In genomic region chr3:92894489-92894888, GRCm38 (mm10) we compare ENCODE assay signal across 28 mouse cellular contexts. TPM values are rescaled to one million over a fixed set of nuclear protein-coding genes. Genes with fewer than 3 reads are reported as not detected.
DNase-seq lines count a peak whose midpoint lies in the region; ATAC-seq and TF ChIP-seq lines count a peak whose summit lies in the region.
"Had no signal": no experiment of that assay in that cellular context is flagged by ENCODE, and none has a peak within 500 bp of the region (broad histone marks: within the 10 kb centered on the region; RNA-seq: fewer than 3 reads in every experiment).

No protein-coding gene starts in this region.

- H3K27ac ChIP-seq in embryonic facial prominence, embryonic 13.5 days = no peak overlapping the region
- no peak overlapping the region for H3K27ac ChIP-seq in embryonic facial prominence, embryonic 10.5 days (replicated peaks)
- no peak overlapping the region for H3K27ac ChIP-seq in embryonic facial prominence, embryonic 14.5 days (replicated peaks; ENCODE audit: low read depth, low read length)
- peak overlapping the region; percentile 82 for H3K27ac ChIP-seq in stomach, postnatal 0 days (replicated peaks)
- H3K27ac ChIP-seq in liver, embryonic 11.5 days (ENCODE audit: low read depth, low read length) = no peak overlapping the region
- H3K27ac ChIP-seq: heart, adult 2 months; heart, embryonic 10.5 days; heart, embryonic 13.5 days; hindbrain, embryonic 14.5 days; hindbrain, postnatal 0 days had no signal

- no peak for DNase-seq in embryonic facial prominence, embryonic 10.5 days (ENCODE audit: low spot score)
- DNase-seq in embryonic facial prominence, embryonic 14.5 days (ENCODE audit: low spot score) = peak; percentile 3
- peak; percentile 37 for DNase-seq in gonadal fat pad, adult 2 months (ENCODE audit: low read depth)
- DNase-seq in stomach, postnatal 0 days (ENCODE audit: low spot score) = no peak
- no peak for DNase-seq in spleen, adult 12 weeks (ENCODE audit: low spot score)
- DNase-seq in liver, embryonic 11.5 days (ENCODE audit: low spot score) = no peak
- DNase-seq: adrenal gland, adult 8-10 months; adrenal gland, postnatal 25 days; cerebellum, adult 11-12 months; cerebellum, adult 8-10 months; cerebellum, postnatal 36 days; embryo, embryonic 11 days; forebrain, postnatal 0 days; gastrocnemius, postnatal 25 days; heart, adult 2 months had no signal

- no peaks in the 10 kb centered on the region for H3K36me3 ChIP-seq in embryonic facial prominence, embryonic 13.5 days
- no peaks in the 10 kb centered on the region for H3K36me3 ChIP-seq in embryonic facial prominence, embryonic 10.5 days (replicated peaks)
- no peaks in the 10 kb centered on the region for H3K36me3 ChIP-seq in embryonic facial prominence, embryonic 14.5 days (ENCODE audit: control insufficient read depth, insufficient read depth, low read length)
- no peaks in the 10 kb centered on the region for H3K36me3 ChIP-seq in stomach, postnatal 0 days (ENCODE audit: control insufficient read depth, insufficient read depth, low read length)
- no peaks in the 10 kb centered on the region for H3K36me3 ChIP-seq in liver, embryonic 11.5 days (ENCODE audit: control insufficient read depth, insufficient read depth, low read length)
- H3K36me3 ChIP-seq: heart, embryonic 10.5 days; heart, embryonic 13.5 days had no signal

- no peaks in the 10 kb centered on the region for H3K27me3 ChIP-seq in embryonic facial prominence, embryonic 13.5 days
- no peaks in the 10 kb centered on the region for H3K27me3 ChIP-seq in embryonic facial prominence, embryonic 10.5 days (replicated peaks; ENCODE audit: low read depth, poor library complexity, severe bottlenecking)
- no peaks in the 10 kb centered on the region for H3K27me3 ChIP-seq in embryonic facial prominence, embryonic 14.5 days (replicated peaks; ENCODE audit: control insufficient read depth, insufficient read depth, low read length)
- H3K27me3 ChIP-seq in stomach, postnatal 0 days (ENCODE audit: control insufficient read depth, insufficient read depth, low read length) = no peaks in the 10 kb centered on the region
- no peaks in the 10 kb centered on the region for H3K27me3 ChIP-seq in liver, embryonic 11.5 days (replicated peaks; ENCODE audit: control insufficient read depth, insufficient read depth, low read length)
- H3K27me3 ChIP-seq: heart, embryonic 13.5 days had no signal

- no peaks in the 10 kb centered on the region for H3K9me3 ChIP-seq in embryonic facial prominence, embryonic 13.5 days
- no peaks in the 10 kb centered on the region for H3K9me3 ChIP-seq in embryonic facial prominence, embryonic 10.5 days
- no peaks in the 10 kb centered on the region for H3K9me3 ChIP-seq in embryonic facial prominence, embryonic 14.5 days (ENCODE audit: control insufficient read depth, low read length)
- no peaks in the 10 kb centered on the region for H3K9me3 ChIP-seq in stomach, postnatal 0 days (ENCODE audit: control insufficient read depth, low read length)
- no peaks in the 10 kb centered on the region for H3K9me3 ChIP-seq in liver, embryonic 11.5 days (ENCODE audit: control insufficient read depth, low read length)
- H3K9me3 ChIP-seq: heart, embryonic 10.5 days; heart, embryonic 13.5 days had no signal

- TF ChIP-seq EP300 in stomach, postnatal 0 days (optimal IDR thresholded peaks at IDR 0.05) = no peak

- H3K9ac ChIP-seq in embryonic facial prominence, embryonic 13.5 days = no peak overlapping the region
- H3K9ac ChIP-seq in embryonic facial prominence, embryonic 14.5 days (ENCODE audit: low read depth, low read length) = no peak overlapping the region
- no peak overlapping the region for H3K9ac ChIP-seq in stomach, postnatal 0 days (ENCODE audit: low read length)
- no peak overlapping the region for H3K9ac ChIP-seq in liver, embryonic 11.5 days (ENCODE audit: low read depth, low read length)
- H3K9ac ChIP-seq: forebrain, postnatal 0 days; heart, embryonic 13.5 days; hindbrain, embryonic 14.5 days had no signal

- H3K4me2 ChIP-seq in embryonic facial prominence, embryonic 13.5 days = no peak overlapping the region
- no peak overlapping the region for H3K4me2 ChIP-seq in embryonic facial prominence, embryonic 14.5 days (ENCODE audit: low read depth, low read length)
- no peak overlapping the region for H3K4me2 ChIP-seq in stomach, postnatal 0 days (replicated peaks; ENCODE audit: low read depth)
- H3K4me2 ChIP-seq in liver, embryonic 11.5 days = no peak overlapping the region
- H3K4me2 ChIP-seq: heart, embryonic 13.5 days; hindbrain, embryonic 14.5 days had no signal

- H3K4me3 ChIP-seq in embryonic facial prominence, embryonic 13.5 days = no peak overlapping the region
- no peak overlapping the region for H3K4me3 ChIP-seq in embryonic facial prominence, embryonic 10.5 days
- no peak overlapping the region for H3K4me3 ChIP-seq in embryonic facial prominence, embryonic 14.5 days (ENCODE audit: low read depth, low read length)
- no peak overlapping the region for H3K4me3 ChIP-seq in stomach, postnatal 0 days (ENCODE audit: low read depth, low read length)
- no peak overlapping the region for H3K4me3 ChIP-seq in liver, embryonic 11.5 days (ENCODE audit: low read depth, low read length)
- H3K4me3 ChIP-seq: heart, adult 2 months; heart, embryonic 10.5 days; heart, embryonic 13.5 days had no signal

- TF ChIP-seq CTCF in stomach, postnatal 0 days (IDR thresholded peaks at IDR 0.05; ENCODE audit: low read depth) = no peak

- WGBS in embryonic facial prominence, embryonic 13.5 days = 62% methylated on average over 1 of the region's 1 CpGs
- WGBS in embryonic facial prominence, embryonic 10.5 days = 71% methylated on average over 1 of the region's 1 CpGs
- whole genome bisulfite sequencing in embryonic facial prominence, embryonic 14.5 days = 40% methylated on average over 1 of the region's 1 CpGs
- 48% methylated on average over 1 of the region's 1 CpGs for WGBS in stomach, postnatal 0 days
- WGBS in liver, embryonic 11.5 days = 39% methylated on average over 1 of the region's 1 CpGs

- H3K4me1 ChIP-seq in embryonic facial prominence, embryonic 13.5 days = no peaks in the 10 kb centered on the region
- H3K4me1 ChIP-seq in embryonic facial prominence, embryonic 10.5 days = no peaks in the 10 kb centered on the region
- H3K4me1 ChIP-seq in embryonic facial prominence, embryonic 14.5 days (ENCODE audit: control insufficient read depth, insufficient read depth, low read length) = no peaks in the 10 kb centered on the region
- H3K4me1 ChIP-seq in stomach, postnatal 0 days (replicated peaks; ENCODE audit: control insufficient read depth, insufficient read depth) = no peaks in the 10 kb centered on the region
- no peaks in the 10 kb centered on the region for H3K4me1 ChIP-seq in liver, embryonic 11.5 days (replicated peaks; ENCODE audit: control insufficient read depth, insufficient read depth, low read length)
- H3K4me1 ChIP-seq: heart, embryonic 10.5 days; heart, embryonic 13.5 days had no signal

- 0 out of 2 replicates have a peak, but pooled peaks have one; percentile 15 for ATAC-seq in embryonic facial prominence, embryonic 13.5 days (ENCODE audit: insufficient number of reproducible peaks, insufficient read depth, low FRiP score, low TSS enrichment, low read depth)
- ATAC-seq in embryonic facial prominence, embryonic 14.5 days (ENCODE audit: low read depth) = no peak
- ATAC-seq in stomach, postnatal 0 days (ENCODE audit: low FRiP score, low TSS enrichment) = no peak; the same call in 1 of the 2 replicates
- ATAC-seq in liver, embryonic 11.5 days (replicated peaks; ENCODE audit: low FRiP score) = no peak
- ATAC-seq: activated CD4-positive, CD25-positive, alpha-beta regulatory T cell, adult 4 months; forebrain, embryonic 14.5 days; forebrain, postnatal 0 days; hindbrain, postnatal 0 days; inflammation-experienced regulatory T-cells, adult 6 months had no signal

RNA-seq across cellular contexts. Expression of gene 2310050C09Rik, which starts 24.5 kb away (rescaled TPM):
- polyA plus RNA-seq in embryonic facial prominence, embryonic 13.5 days (2015; fragmentation: Nextera tagmentation; extraction: Ambion mirVana) = not detected in 2 replicates
- polyA plus RNA-seq in embryonic facial prominence, embryonic 10.5 days (2016; fragmentation: Nextera tagmentation; extraction: Ambion mirVana) = not detected in 2 replicates
- polyA plus RNA-seq in embryonic facial prominence, embryonic 14.5 days (2014; fragmentation: Nextera tagmentation; extraction: Ambion mirVana) = not detected in 2 replicates
- polyA plus RNA-seq in gonadal fat pad, adult 2 months (2012; rRNA removed) = not detected in 2 replicates
- 30.7 and 33.6 TPM in 2 replicates for polyA plus RNA-seq in stomach, postnatal 0 days (2015; fragmentation: Nextera tagmentation; extraction: Ambion mirVana)
- not detected in 2 replicates for polyA plus RNA-seq in liver, embryonic 11.5 days (2014; fragmentation: Nextera tagmentation; extraction: Ambion mirVana)
- polyA plus RNA-seq: activated CD4-positive, CD25-positive, alpha-beta regulatory T cell, adult 4 months; brain, embryonic 14.5 days; cortical plate, adult 2 months; embryonic facial prominence, embryonic 11.5 days; forebrain, embryonic 11.5 days; forebrain, embryonic 14.5 days; forebrain, postnatal 0 days; heart, adult 2 months; heart, embryonic 10.5 days; heart, embryonic 13.5 days; heart, embryonic 16.5 days; hindbrain, embryonic 14.5 days; hindbrain, postnatal 0 days; inflammation-experienced regulatory T-cells, adult 6 months had no signal

RNA-seq across cellular contexts. Expression of gene Lce3a, which starts 31.5 kb away (rescaled TPM):
- 0.42 TPM in 1 of 2 replicates, not detected in the other for polyA plus RNA-seq in embryonic facial prominence, embryonic 13.5 days (2015; fragmentation: Nextera tagmentation; extraction: Ambion mirVana)
- not detected in 2 replicates for polyA plus RNA-seq in embryonic facial prominence, embryonic 10.5 days (2016; fragmentation: Nextera tagmentation; extraction: Ambion mirVana)
- 3.3 and 6.1 TPM in 2 replicates for polyA plus RNA-seq in embryonic facial prominence, embryonic 14.5 days (2014; fragmentation: Nextera tagmentation; extraction: Ambion mirVana)
- not detected in 2 replicates for polyA plus RNA-seq in gonadal fat pad, adult 2 months (2012; rRNA removed)
- 1,230 and 1,305 TPM in 2 replicates for polyA plus RNA-seq in stomach, postnatal 0 days (2015; fragmentation: Nextera tagmentation; extraction: Ambion mirVana)
- not detected in 2 replicates for polyA plus RNA-seq in liver, embryonic 11.5 days (2014; fragmentation: Nextera tagmentation; extraction: Ambion mirVana)
- polyA plus RNA-seq: activated CD4-positive, CD25-positive, alpha-beta regulatory T cell, adult 4 months; brain, embryonic 14.5 days; cortical plate, adult 2 months; embryonic facial prominence, embryonic 11.5 days; forebrain, embryonic 11.5 days; forebrain, embryonic 14.5 days; forebrain, postnatal 0 days; heart, adult 2 months; heart, embryonic 10.5 days; heart, embryonic 13.5 days; heart, embryonic 16.5 days; hindbrain, embryonic 14.5 days; hindbrain, postnatal 0 days; inflammation-experienced regulatory T-cells, adult 6 months had no signal

RNA-seq across cellular contexts. Expression of gene Lce3b, which starts 38.3 kb away (rescaled TPM):
- not detected in 2 replicates for polyA plus RNA-seq in embryonic facial prominence, embryonic 13.5 days (2015; fragmentation: Nextera tagmentation; extraction: Ambion mirVana)
- polyA plus RNA-seq in embryonic facial prominence, embryonic 10.5 days (2016; fragmentation: Nextera tagmentation; extraction: Ambion mirVana) = not detected in 2 replicates
- 0.43 and 1.1 TPM in 2 replicates for polyA plus RNA-seq in embryonic facial prominence, embryonic 14.5 days (2014; fragmentation: Nextera tagmentation; extraction: Ambion mirVana)
- not detected in 2 replicates for polyA plus RNA-seq in gonadal fat pad, adult 2 months (2012; rRNA removed)
- 847 and 849 TPM in 2 replicates for polyA plus RNA-seq in stomach, postnatal 0 days (2015; fragmentation: Nextera tagmentation; extraction: Ambion mirVana)
- polyA plus RNA-seq in liver, embryonic 11.5 days (2014; fragmentation: Nextera tagmentation; extraction: Ambion mirVana) = not detected in 2 replicates
- polyA plus RNA-seq: activated CD4-positive, CD25-positive, alpha-beta regulatory T cell, adult 4 months; brain, embryonic 14.5 days; cortical plate, adult 2 months; embryonic facial prominence, embryonic 11.5 days; forebrain, embryonic 11.5 days; forebrain, embryonic 14.5 days; forebrain, postnatal 0 days; heart, adult 2 months; heart, embryonic 10.5 days; heart, embryonic 13.5 days; heart, embryonic 16.5 days; hindbrain, embryonic 14.5 days; hindbrain, postnatal 0 days; inflammation-experienced regulatory T-cells, adult 6 months had no signal

RNA-seq across cellular contexts. Expression of gene Lce1l, which starts 43.4 kb away (rescaled TPM):
- not detected in 2 replicates for polyA plus RNA-seq in embryonic facial prominence, embryonic 13.5 days (2015; fragmentation: Nextera tagmentation; extraction: Ambion mirVana)
- not detected in 2 replicates for polyA plus RNA-seq in embryonic facial prominence, embryonic 10.5 days (2016; fragmentation: Nextera tagmentation; extraction: Ambion mirVana)
- polyA plus RNA-seq in embryonic facial prominence, embryonic 14.5 days (2014; fragmentation: Nextera tagmentation; extraction: Ambion mirVana) = not detected in 2 replicates
- polyA plus RNA-seq in gonadal fat pad, adult 2 months (2012; rRNA removed) = not detected in 2 replicates
- polyA plus RNA-seq in stomach, postnatal 0 days (2015; fragmentation: Nextera tagmentation; extraction: Ambion mirVana) = 247 and 250 TPM in 2 replicates
- polyA plus RNA-seq in liver, embryonic 11.5 days (2014; fragmentation: Nextera tagmentation; extraction: Ambion mirVana) = not detected in 2 replicates
- polyA plus RNA-seq: activated CD4-positive, CD25-positive, alpha-beta regulatory T cell, adult 4 months; brain, embryonic 14.5 days; cortical plate, adult 2 months; embryonic facial prominence, embryonic 11.5 days; forebrain, embryonic 11.5 days; forebrain, embryonic 14.5 days; forebrain, postnatal 0 days; heart, adult 2 months; heart, embryonic 10.5 days; heart, embryonic 13.5 days; heart, embryonic 16.5 days; hindbrain, embryonic 14.5 days; hindbrain, postnatal 0 days; inflammation-experienced regulatory T-cells, adult 6 months had no signal

RNA-seq across cellular contexts. Expression of gene Lce3c, which starts 49.8 kb away (rescaled TPM):
- not detected in 2 replicates for polyA plus RNA-seq in embryonic facial prominence, embryonic 13.5 days (2015; fragmentation: Nextera tagmentation; extraction: Ambion mirVana)
- not detected in 2 replicates for polyA plus RNA-seq in embryonic facial prominence, embryonic 10.5 days (2016; fragmentation: Nextera tagmentation; extraction: Ambion mirVana)
- polyA plus RNA-seq in embryonic facial prominence, embryonic 14.5 days (2014; fragmentation: Nextera tagmentation; extraction: Ambion mirVana) = 0.80 and 3.1 TPM in 2 replicates
- not detected in 2 replicates for polyA plus RNA-seq in gonadal fat pad, adult 2 months (2012; rRNA removed)
- 1,477 and 1,491 TPM in 2 replicates for polyA plus RNA-seq in stomach, postnatal 0 days (2015; fragmentation: Nextera tagmentation; extraction: Ambion mirVana)
- not detected in 2 replicates for polyA plus RNA-seq in liver, embryonic 11.5 days (2014; fragmentation: Nextera tagmentation; extraction: Ambion mirVana)
- polyA plus RNA-seq: activated CD4-positive, CD25-positive, alpha-beta regulatory T cell, adult 4 months; brain, embryonic 14.5 days; cortical plate, adult 2 months; embryonic facial prominence, embryonic 11.5 days; forebrain, embryonic 11.5 days; forebrain, embryonic 14.5 days; forebrain, postnatal 0 days; heart, adult 2 months; heart, embryonic 10.5 days; heart, embryonic 13.5 days; heart, embryonic 16.5 days; hindbrain, embryonic 14.5 days; inflammation-experienced regulatory T-cells, adult 6 months had no signal

Comparison
In these comparisons a context has a peak if more than half of its experiments do, and no peak if none do; other contexts are left out.
1. DNase-seq: peak in embryonic facial prominence, embryonic 14.5 days (single experiment) and gonadal fat pad, adult 2 months (single experiment); none in embryonic facial prominence, embryonic 10.5 days (single experiment), stomach, postnatal 0 days (single experiment), spleen, adult 12 weeks (single experiment) and liver, embryonic 11.5 days (single experiment).
2. RNA of gene 2310050C09Rik, which starts 24.5 kb away (polyA plus RNA-seq): 30.7 to 33.6 TPM in stomach, postnatal 0 days; not detected in embryonic facial prominence, embryonic 13.5 days, not detected in embryonic facial prominence, embryonic 10.5 days, not detected in embryonic facial prominence, embryonic 14.5 days, not detected in gonadal fat pad, adult 2 months and not detected in liver, embryonic 11.5 days; every median in the first group is over 10 times any median in the second.
3. RNA of gene Lce3a, which starts 31.5 kb away (polyA plus RNA-seq): 1,230 to 1,305 TPM in stomach, postnatal 0 days; 3.3 to 6.1 TPM in embryonic facial prominence, embryonic 14.5 days, 0.42 TPM in embryonic facial prominence, embryonic 13.5 days, not detected in embryonic facial prominence, embryonic 10.5 days, not detected in gonadal fat pad, adult 2 months and not detected in liver, embryonic 11.5 days; every median in the first group is over 100 times any median in the second.
4. RNA of gene Lce3b, which starts 38.3 kb away (polyA plus RNA-seq): 847 to 849 TPM in stomach, postnatal 0 days; 0.43 to 1.1 TPM in embryonic facial prominence, embryonic 14.5 days, not detected in embryonic facial prominence, embryonic 13.5 days, not detected in embryonic facial prominence, embryonic 10.5 days, not detected in gonadal fat pad, adult 2 months and not detected in liver, embryonic 11.5 days; every median in the first group is over 100 times any median in the second.